Mouse (Mus musculus) bone marrow, adult 2 months (tissue): ENCODE measurements around the gene Zmynd10. TPM values are rescaled to one million over a fixed set of nuclear protein-coding genes. Genes with fewer than 3 reads are reported as not detected.

Source experiments
- H3K27ac ChIP-seq: fragments of 200-500 bp; 2 replicates; pipeline ENCODE4 v1.5.1; 2012; ENCODE audit warnings: low read depth, mild to moderate bottlenecking, control low read depth, inconsistent platforms, low read length; ENCODE audit not compliant: control insufficient read depth, poor library complexity, insufficient read depth
- H3K4me1 ChIP-seq: fragments of 200-500 bp; 2 replicates; pipeline ENCODE4 v1.6.1; 2011; ENCODE audit warnings: low read length; ENCODE audit not compliant: control insufficient read depth, insufficient read depth
- H3K4me3 ChIP-seq: fragments of 200-500 bp; replicated peaks from 2 replicates; pipeline ENCODE3; 2011; ENCODE audit warnings: mild to moderate bottlenecking, low read depth, low read length, control low read depth; ENCODE audit not compliant: control insufficient read depth
- CTCF ChIP-seq: fragments of 200-500 bp; IDR thresholded peaks from 2 replicates; pipeline ENCODE4 v1.5.1; 2011; ENCODE audit warnings: low read length, control low read depth; ENCODE audit not compliant: control insufficient read depth, insufficient read depth
- POLR2A ChIP-seq: fragments of 200-500 bp; IDR thresholded peaks from 2 replicates; pipeline ENCODE4 v1.6.1; 2011; ENCODE audit warnings: low read depth, mild to moderate bottlenecking, control low read depth, low read length, borderline replicate concordance; ENCODE audit not compliant: control insufficient read depth
- WGBS: fragments of 180-500 bp; shearing (Covaris S2); methylation state at CpG from one replicate; pipeline ENCODE4 v1.1.7; 2018; 5-methylcytosine and 5-hydroxymethylcytosine counted together
- polyA plus RNA-seq: library from polyadenylated mRNA; stranded (reverse); fragments of >200 nt; gene quantifications from 2 replicates; pipeline ENCODE4 v1.2.4, GENCODE M21; 2011; ENCODE audit warnings: low replicate concordance; ENCODE audit not compliant: missing spikeins, insufficient read depth, insufficient read length

The Zmynd10 gene
- polyA plus RNA-seq, 1 experiment = not detected

DNA sequence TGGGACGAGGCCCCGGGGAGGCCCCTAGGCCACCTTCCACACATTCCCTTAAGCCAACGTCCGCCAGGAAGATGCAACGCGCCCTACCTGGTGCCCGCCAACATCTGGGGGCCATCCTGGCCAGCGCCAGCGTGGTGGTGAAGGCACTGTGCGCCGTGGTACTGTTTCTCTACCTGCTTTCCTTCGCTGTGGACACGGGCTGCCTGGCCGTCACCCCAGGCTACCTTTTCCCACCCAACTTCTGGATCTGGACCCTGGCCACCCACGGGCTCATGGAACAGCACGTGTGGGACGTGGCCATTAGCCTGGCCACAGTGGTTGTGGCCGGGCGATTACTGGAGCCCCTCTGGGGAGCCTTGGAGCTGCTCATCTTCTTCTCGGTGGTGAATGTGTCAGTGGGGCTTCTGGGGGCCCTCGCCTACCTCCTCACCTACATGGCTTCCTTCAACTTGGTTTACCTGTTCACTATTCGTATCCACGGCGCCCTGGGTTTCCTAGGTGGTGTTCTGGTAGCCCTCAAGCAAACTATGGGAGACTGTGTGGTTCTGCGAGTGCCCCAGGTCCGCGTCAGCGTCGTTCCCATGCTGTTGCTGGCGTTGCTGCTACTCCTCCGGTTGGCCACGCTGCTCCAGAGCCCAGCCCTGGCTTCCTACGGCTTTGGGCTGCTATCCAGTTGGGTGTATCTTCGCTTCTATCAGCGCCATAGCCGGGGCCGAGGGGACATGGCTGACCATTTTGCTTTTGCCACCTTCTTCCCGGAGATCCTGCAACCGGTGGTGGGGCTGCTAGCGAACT, 12.5 kb upstream of the Zmynd10 start:
- WGBS = under 1% methylated on average over 40 of the region's 40 CpGs
- Histone ChIP-seq H3K4me1 (peaks cover 3% of the 10 kb centered on the region), H3K4me3 (peak overlapping the region; percentile 94), H3K27ac (peak overlapping the region; percentile 76)
- TF ChIP-seq POLR2A (no peak), CTCF (no peak)

DNA sequence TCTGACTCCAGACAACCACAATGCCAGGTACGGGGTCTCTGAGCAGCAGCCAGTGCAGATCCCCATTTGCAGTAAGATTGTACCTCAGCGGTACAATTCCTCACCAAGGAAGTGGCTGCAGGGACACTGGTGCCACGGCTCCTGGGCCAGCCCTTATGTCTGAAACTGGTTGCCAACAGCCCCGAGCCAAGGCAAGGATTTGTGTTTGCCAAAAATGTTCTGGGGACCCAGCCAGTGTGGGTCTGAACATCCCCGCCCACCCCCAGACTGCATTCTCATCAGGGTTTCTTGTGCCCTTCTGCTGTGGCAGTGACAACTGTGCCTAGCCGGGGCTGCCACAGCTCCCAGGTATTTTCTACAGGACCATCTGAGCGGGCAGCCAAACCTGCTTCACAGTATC, 8.9 kb upstream of the Zmynd10 start:
- no peak overlapping the region for H3K4me3 ChIP-seq
- H3K27ac ChIP-seq = no peak overlapping the region
- no peak for TF ChIP-seq CTCF
- H3K4me1 ChIP-seq = peaks cover 3% of the 10 kb centered on the region
- 93% methylated on average over 7 of the region's 7 CpGs for WGBS

DNA sequence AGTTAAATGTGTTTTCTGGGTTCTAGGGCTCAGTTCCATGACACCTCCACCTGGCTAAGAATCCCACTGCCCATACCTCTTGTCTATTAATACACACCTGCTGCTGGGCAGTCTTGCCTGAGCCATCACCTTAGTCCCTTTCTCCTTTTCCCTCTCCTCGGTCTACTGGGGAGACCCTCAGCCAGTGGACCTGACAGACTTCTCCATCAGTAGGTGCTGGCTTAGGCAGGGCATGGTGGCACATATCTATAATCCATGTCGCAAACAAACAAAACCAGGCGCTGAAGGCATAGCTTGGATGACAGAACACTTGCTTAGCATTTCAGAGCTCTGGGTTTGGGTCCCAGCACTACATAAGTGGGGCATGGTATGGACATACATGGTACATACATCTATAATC, 8.4 kb upstream of the Zmynd10 start:
- Histone ChIP-seq H3K4me1 (peaks cover 2% of the 10 kb centered on the region), H3K4me3 (no peak overlapping the region), H3K27ac (no peak overlapping the region)
- TF ChIP-seq POLR2A (no peak), CTCF (no peak)
- 82% methylated on average over 3 of the region's 3 CpGs for WGBS

DNA sequence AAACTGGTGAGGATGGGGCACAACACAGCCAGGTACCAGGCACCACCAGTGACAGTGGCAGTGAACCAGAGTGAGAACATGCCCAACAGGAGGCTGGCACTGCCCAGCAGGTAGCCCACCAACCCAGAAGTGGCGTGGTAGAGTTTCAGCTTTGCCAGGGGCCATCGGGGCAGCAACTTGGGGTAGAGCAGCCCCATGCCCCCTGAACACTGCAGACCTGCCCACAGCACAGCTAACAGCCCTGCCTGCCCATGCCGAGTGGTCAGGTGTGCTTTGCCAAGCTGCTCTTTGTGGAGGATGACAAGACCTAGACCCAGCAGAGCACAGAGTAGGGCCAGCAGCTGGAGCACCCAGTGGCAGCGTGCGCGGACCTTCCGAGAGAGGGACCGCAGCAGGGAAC, 7.2 kb upstream of the Zmynd10 start:
- 94% methylated on average over 8 of the region's 8 CpGs for WGBS
- TF ChIP-seq CTCF = no peak
- 0 out of 2 replicates have a peak, but pooled peaks have one; percentile 5 for TF ChIP-seq POLR2A
- no peak overlapping the region; the same call in 1 of the 2 replicates for H3K27ac ChIP-seq
- peaks cover 2% of the 10 kb centered on the region for H3K4me1 ChIP-seq
- H3K4me3 ChIP-seq = no peak overlapping the region

DNA sequence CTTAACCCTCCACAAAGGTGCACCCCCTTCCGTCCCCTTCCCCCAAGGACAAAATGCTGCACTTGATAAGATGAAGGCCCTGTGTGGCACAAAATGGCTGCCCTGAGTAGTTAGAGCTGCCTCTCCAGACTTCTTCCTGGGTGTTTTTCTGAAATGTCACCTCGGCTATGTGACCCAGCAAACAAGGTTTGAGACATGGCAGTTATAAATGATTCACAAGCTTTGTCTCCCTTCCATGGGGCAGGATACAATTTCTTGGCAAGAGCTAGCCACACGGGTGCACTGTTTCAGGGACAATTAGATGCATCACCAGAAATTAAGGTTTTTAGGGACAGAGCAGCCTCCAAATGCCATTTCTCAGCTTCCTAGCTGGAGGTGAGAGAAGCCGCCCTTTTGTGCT, 6.7 kb upstream of the Zmynd10 start:
- H3K4me1 ChIP-seq = peaks cover 2% of the 10 kb centered on the region
- H3K4me3 ChIP-seq = no peak overlapping the region
- TF ChIP-seq POLR2A (no peak), CTCF (no peak)
- 70% methylated on average over 4 of the region's 4 CpGs for WGBS
- no peak overlapping the region for H3K27ac ChIP-seq

DNA sequence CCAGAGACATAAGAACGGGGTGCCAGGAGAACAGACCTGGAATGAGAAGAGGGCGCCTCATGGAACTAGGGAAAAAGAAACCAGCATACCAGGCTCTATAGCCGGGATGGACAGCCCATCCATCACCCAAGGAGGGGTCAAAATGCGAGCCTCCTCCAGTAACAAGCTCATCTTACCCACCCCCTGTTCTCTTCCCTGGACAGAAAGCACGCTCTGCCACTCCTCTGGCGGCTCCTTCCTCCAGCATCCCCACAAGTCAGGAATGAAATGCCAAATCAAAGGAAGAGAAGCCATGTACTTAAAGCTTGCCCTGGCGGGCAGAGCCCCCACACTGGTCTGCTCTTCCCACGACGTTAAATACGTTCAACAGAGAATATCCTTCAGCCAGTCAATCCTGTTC, 6.1 kb upstream of the Zmynd10 start:
- no peak overlapping the region for H3K4me3 ChIP-seq
- no peak overlapping the region for H3K27ac ChIP-seq
- 61% methylated on average over 10 of the region's 10 CpGs for WGBS
- TF ChIP-seq CTCF (no peak), POLR2A (no peak)
- H3K4me1 ChIP-seq = no peaks in the 10 kb centered on the region; the same call in 1 of the 2 replicates

DNA sequence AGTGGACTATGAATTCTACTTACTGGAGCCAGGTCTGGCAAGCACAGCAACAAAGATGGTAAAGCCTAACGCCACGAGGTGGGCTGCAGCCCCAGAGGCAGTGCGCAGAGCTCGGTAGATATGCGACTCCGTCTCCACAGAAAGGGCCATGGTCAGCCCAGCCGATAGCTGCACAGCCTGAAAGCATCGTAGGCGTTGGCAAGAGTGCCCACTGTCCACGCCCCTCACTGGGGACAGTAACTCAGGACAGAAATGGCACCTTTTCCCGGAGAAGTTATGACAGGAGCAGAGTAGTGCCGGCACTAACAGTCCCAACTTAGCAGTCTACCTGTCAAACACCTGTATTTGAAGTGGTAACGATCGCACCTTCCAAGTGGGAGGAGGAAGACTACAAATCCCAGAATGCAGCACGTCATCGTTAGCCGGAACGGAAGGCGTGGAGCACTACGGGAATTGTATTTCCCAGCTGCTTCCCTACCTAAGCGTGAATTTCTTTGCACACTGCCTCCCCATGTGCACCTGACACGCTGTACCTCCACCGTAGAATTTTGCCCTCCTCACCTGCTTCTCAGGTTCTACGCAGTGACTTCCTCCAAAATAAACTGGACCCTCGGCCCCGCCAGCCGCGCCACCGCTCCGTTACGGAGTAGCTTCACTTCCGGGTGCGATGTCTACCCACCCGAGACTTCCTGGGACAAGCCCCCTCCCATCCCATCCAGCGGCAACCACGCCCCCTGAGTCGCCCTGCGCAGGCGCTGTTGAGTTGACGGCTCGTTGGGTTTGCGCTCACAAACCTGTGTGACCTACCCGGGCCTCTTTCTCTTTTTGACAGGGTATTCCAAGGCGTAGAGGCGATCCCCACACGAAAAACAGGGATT, 5.4 kb upstream of the Zmynd10 start, which contains the start of the genes Cyb561d2 and Nprl2:
Gene Cyb561d2, minus strand, starts transcription at position 720 of the 878 bp plus-strand sequence.
Gene Nprl2, plus strand, starts transcription at position 753 of the 878 bp plus-strand sequence.
- peaks cover under 1% of the 10 kb centered on the region; the same call in 1 of the 2 replicates for H3K4me1 ChIP-seq
- under 1% methylated on average over 46 of the region's 46 CpGs for whole genome bisulfite sequencing
- peak; percentile 58; the same call in 1 of the 2 replicates for TF ChIP-seq POLR2A
- TF ChIP-seq CTCF = peak; percentile 17; the same call in 1 of the 2 replicates
- H3K4me3 ChIP-seq = peak within 1 kb of the TSS; percentile 87
- peak within 1 kb of the TSS; percentile 35 for H3K27ac ChIP-seq

DNA sequence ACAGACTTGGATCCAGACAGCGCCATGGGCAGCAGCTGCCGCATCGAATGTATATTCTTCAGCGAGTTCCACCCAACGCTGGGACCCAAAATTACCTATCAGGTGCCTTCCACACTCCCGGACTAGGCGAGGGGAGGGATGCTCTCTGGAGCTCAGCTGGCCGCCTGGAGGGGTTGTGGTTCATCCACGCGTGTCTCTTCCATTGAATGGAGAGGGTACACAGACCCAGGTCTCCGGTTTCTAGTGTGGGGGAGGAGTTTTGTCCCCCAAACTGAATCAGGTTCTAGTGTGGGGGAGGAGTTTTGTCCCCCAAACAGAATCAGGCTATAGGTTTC, 4.8 kb upstream of the Zmynd10 start:
- peak overlapping the region; percentile 7; the same call in 1 of the 2 replicates for H3K27ac ChIP-seq
- peaks cover 3% of the 10 kb centered on the region; the same call in 1 of the 2 replicates for H3K4me1 ChIP-seq
- 0% methylated on average over 11 of the region's 11 CpGs for WGBS
- TF ChIP-seq CTCF = no peak
- peak overlapping the region; percentile 87 for H3K4me3 ChIP-seq
